In genomic region chr4:132983664-132984512, GRCm38 (mm10) we compare ENCODE assay signal across 8 mouse cellular contexts. TPM values are rescaled to one million over a fixed set of nuclear protein-coding genes. Genes with fewer than 3 reads are reported as not detected.
DNase-seq lines count a peak whose midpoint lies in the region; ATAC-seq lines count a peak whose summit lies in the region.

No protein-coding gene starts in this region.

- H3K36me3 ChIP-seq in heart, embryonic 14.5 days (ENCODE audit: control insufficient read depth, insufficient read depth, low read length): no peaks in the 10 kb centered on the region
- H3K36me3 ChIP-seq in embryonic facial prominence, embryonic 12.5 days: no peaks in the 10 kb centered on the region

- no peaks in the 10 kb centered on the region for H3K27me3 ChIP-seq in heart, embryonic 14.5 days (ENCODE audit: control insufficient read depth, insufficient read depth, low read length)
- H3K27me3 ChIP-seq in embryonic facial prominence, embryonic 12.5 days: no peaks in the 10 kb centered on the region

- H3K9me3 ChIP-seq in heart, embryonic 14.5 days (ENCODE audit: control insufficient read depth, low read length): no peaks in the 10 kb centered on the region
- no peaks in the 10 kb centered on the region for H3K9me3 ChIP-seq in embryonic facial prominence, embryonic 12.5 days

- H3K4me1 ChIP-seq in heart, embryonic 14.5 days (ENCODE audit: control insufficient read depth in 2 of 2, insufficient read depth in 2 of 2, low read length in 2 of 2): peaks cover 19 to 34% of the 10 kb centered on the region in 2 experiments
- peaks cover 10% of the 10 kb centered on the region; the same call in 1 of the 2 replicates for H3K4me1 ChIP-seq in embryonic facial prominence, embryonic 12.5 days

- 60% methylated on average over 7 of the region's 7 CpGs for WGBS in heart, embryonic 14.5 days
- 52% methylated on average over 7 of the region's 7 CpGs for WGBS in embryonic facial prominence, embryonic 12.5 days

- H3K4me2 ChIP-seq in heart, embryonic 14.5 days (ENCODE audit: low read length): no peak overlapping the region
- H3K4me2 ChIP-seq in embryonic facial prominence, embryonic 12.5 days (replicated peaks): no peak overlapping the region

- H3K4me3 ChIP-seq in heart, embryonic 14.5 days (ENCODE audit: control insufficient read depth in 1 of 2, insufficient read depth in 1 of 2, low read depth in 1 of 2, low read length in 2 of 2): no peak overlapping the region
- H3K4me3 ChIP-seq in embryonic facial prominence, embryonic 12.5 days: no peak overlapping the region

- peak overlapping the region; percentile 19 to 69 for H3K27ac ChIP-seq in heart, embryonic 14.5 days (replicated peaks in 1 of 2; ENCODE audit: control insufficient read depth in 1 of 2, insufficient read depth in 1 of 2, low read depth in 2 of 2, low read length in 2 of 2)
- H3K27ac ChIP-seq in embryonic facial prominence, embryonic 12.5 days: peak overlapping the region; percentile 81

- no peak for DNase-seq in heart, adult 8-10 months (ENCODE audit: low spot score)
- peak; percentile 86 for DNase-seq in ES-CJ7 (ENCODE audit: low read depth, low spot score)
- DNase-seq in layer of hippocampus, postnatal 14 days (ENCODE audit: low spot score in 2 of 2): peak; percentile 50 to 57
- DNase-seq in retina, postnatal 1 day: peak; percentile 82
- DNase-seq in spleen, postnatal 4 days (ENCODE audit: low spot score in 2 of 2): no peak
- DNase-seq in lung, postnatal 14 days: no peak

- ATAC-seq in heart, embryonic 14.5 days (ENCODE audit: insufficient number of reproducible peaks, insufficient read depth, low FRiP score, low read depth): peak; percentile 42; the same call in 1 of the 2 replicates
- no peak for ATAC-seq in embryonic facial prominence, embryonic 12.5 days (ENCODE audit: insufficient number of reproducible peaks, insufficient read depth, low FRiP score, low TSS enrichment)

- H3K9ac ChIP-seq in heart, embryonic 14.5 days (ENCODE audit: low read length): no peak overlapping the region; the same call in 1 of the 2 replicates
- H3K9ac ChIP-seq in embryonic facial prominence, embryonic 12.5 days: peak overlapping the region; percentile 15; the same call in 1 of the 2 replicates

RNA-seq across cellular contexts. Expression of gene Fgr, which starts 10.0 kb away (rescaled TPM):
- polyA plus RNA-seq in heart, embryonic 14.5 days (2014; fragmentation: Nextera tagmentation; extraction: Ambion mirVana): 0.18 and 0.74 TPM in 2 replicates
- total RNA-seq in heart, adult 8-10 months (2022): 1 to 10 TPM in 1 of 4 experiments, under 1 TPM in 3; 0.14 to 2.5 (median 0.49) TPM
- 0.29 and 0.39 TPM in 2 replicates for polyA plus RNA-seq in embryonic facial prominence, embryonic 12.5 days (2016; fragmentation: Nextera tagmentation; extraction: Ambion mirVana)
- not detected for total RNA-seq in layer of hippocampus, postnatal 14 days (2021)

RNA-seq across cellular contexts. Expression of gene Ahdc1, which starts 27.2 kb away (rescaled TPM):
- 7.1 and 9.0 TPM in 2 replicates for polyA plus RNA-seq in heart, embryonic 14.5 days (2014; fragmentation: Nextera tagmentation; extraction: Ambion mirVana)
- total RNA-seq in heart, adult 8-10 months (2022): 10 to 100 TPM; 37.5 to 52.5 (median 45.0) TPM
- 12.7 and 14.6 TPM in 2 replicates for polyA plus RNA-seq in embryonic facial prominence, embryonic 12.5 days (2016; fragmentation: Nextera tagmentation; extraction: Ambion mirVana)
- 10 to 100 TPM; 88.6 to 96.3 TPM for total RNA-seq in layer of hippocampus, postnatal 14 days (2021)

Comparison
In these comparisons a context has a peak if more than half of its experiments do, and no peak if none do; other contexts are left out.
1. DNase-seq: peak in ES-CJ7 (single experiment), layer of hippocampus, postnatal 14 days (2 of 2) and retina, postnatal 1 day (single experiment); none in heart, adult 8-10 months (single experiment), spleen, postnatal 4 days (0 of 2) and lung, postnatal 14 days (single experiment).